ENCODE assay signal across 19 mouse cellular contexts in genomic region chr4:31525638-31526207, GRCm38 (mm10).
DNase-seq lines count a peak whose midpoint lies in the region; ATAC-seq lines count a peak whose summit lies in the region.
"Had no signal": no experiment of that assay in that cellular context is flagged by ENCODE, and none has a peak within 500 bp of the region (broad histone marks: within the 10 kb centered on the region; RNA-seq: fewer than 3 reads in every experiment).

No protein-coding gene starts in this region.

- 50% methylated on average over 4 of the region's 4 CpGs for WGBS in heart, embryonic 15.5 days
- 43% methylated on average over 4 of the region's 4 CpGs for WGBS in limb, embryonic 15.5 days
- 68% methylated on average over 4 of the region's 4 CpGs for WGBS in midbrain, embryonic 10.5 days

- H3K4me1 ChIP-seq in heart, embryonic 15.5 days (replicated peaks), result no peaks in the 10 kb centered on the region
- H3K4me1 ChIP-seq in limb, embryonic 15.5 days, result no peaks in the 10 kb centered on the region
- H3K4me1 ChIP-seq in midbrain, embryonic 10.5 days, result no peaks in the 10 kb centered on the region
- H3K4me1 ChIP-seq: embryonic facial prominence, embryonic 15.5 days; hindbrain, embryonic 15.5 days; limb, embryonic 12.5 days; liver, embryonic 15.5 days had no signal

- H3K9me3 ChIP-seq in heart, embryonic 15.5 days (replicated peaks), result no peaks in the 10 kb centered on the region
- H3K9me3 ChIP-seq in limb, embryonic 15.5 days, result no peaks in the 10 kb centered on the region
- no peaks in the 10 kb centered on the region for H3K9me3 ChIP-seq in midbrain, embryonic 10.5 days (replicated peaks)
- H3K9me3 ChIP-seq: embryonic facial prominence, embryonic 15.5 days; hindbrain, embryonic 15.5 days; limb, embryonic 12.5 days; liver, embryonic 15.5 days had no signal

- no peak for ATAC-seq in heart, embryonic 15.5 days (replicated peaks; ENCODE audit: insufficient number of reproducible peaks, insufficient read depth, low FRiP score, low read depth)
- 0 out of 2 replicates have a peak, but pooled peaks have one; percentile 55 for ATAC-seq in limb, embryonic 15.5 days (ENCODE audit: insufficient number of reproducible peaks, low FRiP score, low TSS enrichment, low read depth)
- ATAC-seq in CD4-positive, CD25-positive, alpha-beta regulatory T cell, adult 4 months, result no peak

- no peak overlapping the region for H3K4me2 ChIP-seq in heart, embryonic 15.5 days
- no peak overlapping the region for H3K4me2 ChIP-seq in limb, embryonic 15.5 days
- H3K4me2 ChIP-seq: embryonic facial prominence, embryonic 15.5 days; hindbrain, embryonic 15.5 days; limb, embryonic 12.5 days; liver, embryonic 15.5 days had no signal

- peak overlapping the region; percentile 27; the same call in 1 of the 2 replicates for H3K27ac ChIP-seq in heart, embryonic 15.5 days
- H3K27ac ChIP-seq in limb, embryonic 15.5 days, result no peak overlapping the region
- H3K27ac ChIP-seq in midbrain, embryonic 10.5 days (replicated peaks), result no peak overlapping the region
- H3K27ac ChIP-seq: embryonic facial prominence, embryonic 15.5 days; hindbrain, embryonic 15.5 days; limb, embryonic 12.5 days; liver, embryonic 15.5 days had no signal

- DNase-seq in heart, adult 18-20 months, result no peak
- peak; percentile 28 for DNase-seq in left cerebral cortex, postnatal 4 days
- no peak for DNase-seq in left cerebral cortex, adult 8-10 months (ENCODE audit: low spot score in 2 of 2)
- peak; percentile 23 for DNase-seq in brain, adult 2 months (ENCODE audit: low read depth, low spot score)
- no peak for DNase-seq in midbrain, embryonic 10.5 days (ENCODE audit: low spot score)
- DNase-seq: adrenal gland, adult 2 months; cerebellum, adult 18-20 months; kidney, adult 18-20 months; kidney, postnatal 14 days; lung, postnatal 14 days; right cerebral cortex, postnatal 14 days; thymus, postnatal 36 days had no signal

- H3K27me3 ChIP-seq in heart, embryonic 15.5 days, result no peaks in the 10 kb centered on the region
- H3K27me3 ChIP-seq in limb, embryonic 15.5 days, result no peaks in the 10 kb centered on the region
- no peaks in the 10 kb centered on the region for H3K27me3 ChIP-seq in midbrain, embryonic 10.5 days (ENCODE audit: low read depth, poor library complexity, severe bottlenecking)
- H3K27me3 ChIP-seq: embryonic facial prominence, embryonic 15.5 days; hindbrain, embryonic 15.5 days; limb, embryonic 12.5 days; liver, embryonic 15.5 days had no signal

- H3K4me3 ChIP-seq in heart, embryonic 15.5 days, result no peak overlapping the region
- no peak overlapping the region for H3K4me3 ChIP-seq in limb, embryonic 15.5 days
- no peak overlapping the region for H3K4me3 ChIP-seq in midbrain, embryonic 10.5 days
- H3K4me3 ChIP-seq: embryonic facial prominence, embryonic 15.5 days; hindbrain, embryonic 15.5 days; limb, embryonic 12.5 days; liver, embryonic 15.5 days had no signal

- intact Hi-C loops in left cerebral cortex, postnatal 4 days (cut with DNase I), result no loop called here

- no peak overlapping the region for H3K9ac ChIP-seq in heart, embryonic 15.5 days
- H3K9ac ChIP-seq in limb, embryonic 15.5 days, result no peak overlapping the region
- H3K9ac ChIP-seq: embryonic facial prominence, embryonic 15.5 days; hindbrain, embryonic 15.5 days; limb, embryonic 12.5 days; liver, embryonic 15.5 days had no signal

- no peaks in the 10 kb centered on the region for H3K36me3 ChIP-seq in heart, embryonic 15.5 days
- H3K36me3 ChIP-seq in limb, embryonic 15.5 days, result no peaks in the 10 kb centered on the region
- H3K36me3 ChIP-seq in midbrain, embryonic 10.5 days, result no peaks in the 10 kb centered on the region
- H3K36me3 ChIP-seq: embryonic facial prominence, embryonic 15.5 days; hindbrain, embryonic 15.5 days; limb, embryonic 12.5 days; liver, embryonic 15.5 days had no signal

Comparison
In these comparisons a context has a peak if more than half of its experiments do, and no peak if none do; other contexts are left out.
1. DNase-seq: peak in left cerebral cortex, postnatal 4 days (single experiment) and brain, adult 2 months (single experiment); none in heart, adult 18-20 months (0 of 2), left cerebral cortex, adult 8-10 months (0 of 2) and midbrain, embryonic 10.5 days (single experiment).